Mouse (Mus musculus): ENCODE data around the gene En2. TPM values are rescaled to one million over a fixed set of nuclear protein-coding genes. Genes with fewer than 3 reads are reported as not detected.
A peak's percentile ranks its signal among the peaks of the same experiment; 100 is the strongest.

The En2 gene
- total and polyA plus RNA-seq, 2 experiments from 2014 or later = 0.86 to 62.0 TPM

- no peak overlapping the region for H3K4me2 ChIP-seq (ENCODE audit: low read depth, low read length, poor library complexity, severe bottlenecking)
- 23% methylated on average over 2 of the region's 2 CpGs for WGBS
- no peaks in the 10 kb centered on the region; the same call in none of the 2 replicates for H3K4me1 ChIP-seq (ENCODE audit: insufficient read depth, low read length)
- no peak overlapping the region for H3K4me3 ChIP-seq (ENCODE audit: low read depth, low read length)
- H3K36me3 ChIP-seq (ENCODE audit: insufficient read depth, low read length) = no peaks in the 10 kb centered on the region
- no peak for ATAC-seq (ENCODE audit: low FRiP score)
- H3K27me3 ChIP-seq (ENCODE audit: insufficient read depth, low read length) = peaks cover 18% of the 10 kb centered on the region
- TF ChIP-seq CTCF (IDR thresholded peaks at IDR 0.05) = no peak
- no peak for DNase-seq (ENCODE audit: low spot score)
- H3K9me3 ChIP-seq (ENCODE audit: low read length) = no peaks in the 10 kb centered on the region
- no peak overlapping the region for H3K9ac ChIP-seq (replicated peaks; ENCODE audit: low read length, poor library complexity, severe bottlenecking)
- H3K27ac ChIP-seq (ENCODE audit: low read depth, low read length) = no peak overlapping the region
Measured at GRCm38 (mm10) chr5:28176585-28176984, 11.1 kb downstream of the En2 start.

GRCm38 (mm10) chr5:28178322-28178721, 12.8 kb downstream of the En2 start:
- Histone ChIP-seq H3K4me2 (ENCODE audit: low read depth, low read length, poor library complexity, severe bottlenecking) (no peak overlapping the region), H3K4me1 (ENCODE audit: insufficient read depth, low read length) (no peaks in the 10 kb centered on the region; the same call in none of the 2 replicates), H3K27me3 (ENCODE audit: insufficient read depth, low read length) (peaks cover 16% of the 10 kb centered on the region), H3K4me3 (ENCODE audit: low read depth, low read length) (no peak overlapping the region), H3K9me3 (ENCODE audit: low read length) (no peaks in the 10 kb centered on the region), H3K36me3 (ENCODE audit: insufficient read depth, low read length) (no peaks in the 10 kb centered on the region), H3K27ac (ENCODE audit: low read depth, low read length) (no peak overlapping the region), H3K9ac (replicated peaks; ENCODE audit: low read length, poor library complexity, severe bottlenecking) (no peak overlapping the region)
- TF ChIP-seq CTCF (IDR thresholded peaks at IDR 0.05) = no peak
- DNase-seq (ENCODE audit: low spot score) (no peak), ATAC-seq (ENCODE audit: low FRiP score) (no peak)
- 33% methylated on average over 5 of the region's 5 CpGs for WGBS

- no peak overlapping the region for H3K4me2 ChIP-seq (ENCODE audit: low read depth, low read length, poor library complexity, severe bottlenecking)
- 27% methylated on average over 7 of the region's 7 CpGs for WGBS
- no peak for DNase-seq (ENCODE audit: low spot score)
- H3K4me3 ChIP-seq (ENCODE audit: low read depth, low read length) = no peak overlapping the region
- peaks cover 12% of the 10 kb centered on the region for H3K27me3 ChIP-seq (ENCODE audit: insufficient read depth, low read length)
- no peaks in the 10 kb centered on the region for H3K36me3 ChIP-seq (ENCODE audit: insufficient read depth, low read length)
- no peak for ATAC-seq (ENCODE audit: low FRiP score)
- no peak for TF ChIP-seq CTCF (IDR thresholded peaks at IDR 0.05)
- H3K9me3 ChIP-seq (ENCODE audit: low read length) = no peaks in the 10 kb centered on the region
- no peak overlapping the region for H3K27ac ChIP-seq (ENCODE audit: low read depth, low read length)
- H3K4me1 ChIP-seq (ENCODE audit: insufficient read depth, low read length) = no peaks in the 10 kb centered on the region; the same call in none of the 2 replicates
- no peak overlapping the region for H3K9ac ChIP-seq (replicated peaks; ENCODE audit: low read length, poor library complexity, severe bottlenecking)
Measured at GRCm38 (mm10) chr5:28179237-28179790, 13.8 kb downstream of the En2 start.

GRCm38 (mm10) chr5:28191201-28192098, 26.0 kb downstream of the En2 start:
- H3K4me2 ChIP-seq (ENCODE audit: low read depth, low read length, poor library complexity, severe bottlenecking) = no peak overlapping the region
- H3K27me3 ChIP-seq (ENCODE audit: insufficient read depth, low read length) = no peaks in the 10 kb centered on the region; the same call in 1 of the 2 replicates
- TF ChIP-seq CTCF (IDR thresholded peaks at IDR 0.05) = no peak
- H3K36me3 ChIP-seq (ENCODE audit: insufficient read depth, low read length) = no peaks in the 10 kb centered on the region
- H3K9ac ChIP-seq (replicated peaks; ENCODE audit: low read length, poor library complexity, severe bottlenecking) = no peak overlapping the region
- WGBS = 27% methylated on average over 3 of the region's 3 CpGs
- H3K9me3 ChIP-seq (ENCODE audit: low read length) = no peaks in the 10 kb centered on the region
- ATAC-seq (ENCODE audit: low FRiP score) = no peak
- H3K4me1 ChIP-seq (ENCODE audit: insufficient read depth, low read length) = peaks cover 5% of the 10 kb centered on the region; the same call in 1 of the 2 replicates
- H3K27ac ChIP-seq (ENCODE audit: low read depth, low read length) = 0 out of 2 replicates have a peak overlapping the region, but pooled peaks have one; percentile 26
- DNase-seq (ENCODE audit: low spot score) = no peak
- no peak overlapping the region for H3K4me3 ChIP-seq (ENCODE audit: low read depth, low read length)

- WGBS = 12% methylated on average over 4 of the region's 4 CpGs
- H3K4me2 ChIP-seq (ENCODE audit: low read depth, low read length, poor library complexity, severe bottlenecking) = no peak overlapping the region
- no peak for TF ChIP-seq CTCF (IDR thresholded peaks at IDR 0.05)
- ATAC-seq (ENCODE audit: low FRiP score) (no peak), DNase-seq (ENCODE audit: low spot score) (no peak)
- no peaks in the 10 kb centered on the region for H3K9me3 ChIP-seq (ENCODE audit: low read length)
- H3K4me1 ChIP-seq (ENCODE audit: insufficient read depth, low read length) = peaks cover 5% of the 10 kb centered on the region; the same call in 1 of the 2 replicates
- H3K27me3 ChIP-seq (ENCODE audit: insufficient read depth, low read length) = no peaks in the 10 kb centered on the region; the same call in 1 of the 2 replicates
- no peaks in the 10 kb centered on the region for H3K36me3 ChIP-seq (ENCODE audit: insufficient read depth, low read length)
- H3K9ac ChIP-seq (replicated peaks; ENCODE audit: low read length, poor library complexity, severe bottlenecking) = no peak overlapping the region
- H3K4me3 ChIP-seq (ENCODE audit: low read depth, low read length) = no peak overlapping the region
- H3K27ac ChIP-seq (ENCODE audit: low read depth, low read length) = 0 out of 2 replicates have a peak overlapping the region, but pooled peaks have one; percentile 26
Measured at GRCm38 (mm10) chr5:28192099-28192454, 26.6 kb downstream of the En2 start.

GRCm38 (mm10) chr5:28195473-28195872, 30.0 kb downstream of the En2 start:
- Histone ChIP-seq H3K27me3 (ENCODE audit: insufficient read depth, low read length) (no peaks in the 10 kb centered on the region; the same call in 1 of the 2 replicates), H3K27ac (ENCODE audit: low read depth, low read length) (no peak overlapping the region), H3K4me1 (ENCODE audit: insufficient read depth, low read length) (peaks cover 5% of the 10 kb centered on the region; the same call in 1 of the 2 replicates), H3K4me2 (ENCODE audit: low read depth, low read length, poor library complexity, severe bottlenecking) (no peak overlapping the region), H3K36me3 (ENCODE audit: insufficient read depth, low read length) (no peaks in the 10 kb centered on the region), H3K4me3 (ENCODE audit: low read depth, low read length) (no peak overlapping the region), H3K9me3 (ENCODE audit: low read length) (no peaks in the 10 kb centered on the region), H3K9ac (replicated peaks; ENCODE audit: low read length, poor library complexity, severe bottlenecking) (no peak overlapping the region)
- ATAC-seq (ENCODE audit: low FRiP score) (no peak), DNase-seq (ENCODE audit: low spot score) (no peak)
- 54% methylated on average over 2 of the region's 2 CpGs for WGBS
- no peak for TF ChIP-seq CTCF (IDR thresholded peaks at IDR 0.05)

Measured in midbrain, postnatal 0 days (tissue).